Comparison of ENCODE assay signal across 19 mouse cellular contexts in genomic region chr1:39015529-39015928, GRCm38 (mm10).
"Had no signal": no experiment of that assay in that cellular context is flagged by ENCODE, and none has a peak within 500 bp of the region (broad histone marks: within the 10 kb centered on the region; RNA-seq: fewer than 3 reads in every experiment).

No protein-coding gene starts in this region.

- H3K4me2 ChIP-seq: liver, embryonic 13.5 days; liver, embryonic 15.5 days; midbrain, embryonic 11.5 days; midbrain, embryonic 13.5 days; midbrain, embryonic 15.5 days; neural tube, embryonic 13.5 days had no signal

- H3K9ac ChIP-seq: liver, embryonic 13.5 days; liver, embryonic 15.5 days; midbrain, embryonic 13.5 days; midbrain, embryonic 15.5 days; neural tube, embryonic 13.5 days had no signal

- H3K9me3 ChIP-seq: liver, embryonic 13.5 days; liver, embryonic 15.5 days; midbrain, embryonic 13.5 days; midbrain, embryonic 15.5 days; neural tube, embryonic 13.5 days had no signal

- H3K4me1 ChIP-seq: liver, embryonic 13.5 days; liver, embryonic 15.5 days; midbrain, embryonic 13.5 days; midbrain, embryonic 15.5 days; neural tube, embryonic 13.5 days had no signal

- H3K27ac ChIP-seq: liver, embryonic 13.5 days; liver, embryonic 15.5 days; macrophage; midbrain, embryonic 13.5 days; midbrain, embryonic 15.5 days; neural tube, embryonic 13.5 days had no signal

- ATAC-seq: midbrain, embryonic 13.5 days; midbrain, embryonic 15.5 days had no signal

- H3K4me3 ChIP-seq: liver, embryonic 13.5 days; liver, embryonic 15.5 days; megakaryocyte, embryonic 14.5 days; midbrain, embryonic 13.5 days; midbrain, embryonic 15.5 days; neural tube, embryonic 13.5 days had no signal

- DNase-seq: liver, embryonic 13.5 days; lung, adult 2 months; lung, postnatal 10 days; lung, postnatal 36 days; retina, postnatal 1 day; right cerebral cortex, adult 18-20 months; right cerebral cortex, postnatal 25 days; right cerebral cortex, postnatal 4 days; spleen, adult 18-20 months; thymus, adult 18-20 months; thymus, postnatal 14 days; thymus, postnatal 36 days had no signal

- H3K36me3 ChIP-seq: liver, embryonic 13.5 days; liver, embryonic 15.5 days; midbrain, embryonic 13.5 days; midbrain, embryonic 15.5 days; neural tube, embryonic 13.5 days had no signal

- H3K27me3 ChIP-seq: liver, embryonic 13.5 days; liver, embryonic 15.5 days; midbrain, embryonic 13.5 days; midbrain, embryonic 15.5 days; neural tube, embryonic 13.5 days had no signal
